Comparison of ENCODE assay signal across 7 mouse cellular contexts in the genomic region with DNA sequence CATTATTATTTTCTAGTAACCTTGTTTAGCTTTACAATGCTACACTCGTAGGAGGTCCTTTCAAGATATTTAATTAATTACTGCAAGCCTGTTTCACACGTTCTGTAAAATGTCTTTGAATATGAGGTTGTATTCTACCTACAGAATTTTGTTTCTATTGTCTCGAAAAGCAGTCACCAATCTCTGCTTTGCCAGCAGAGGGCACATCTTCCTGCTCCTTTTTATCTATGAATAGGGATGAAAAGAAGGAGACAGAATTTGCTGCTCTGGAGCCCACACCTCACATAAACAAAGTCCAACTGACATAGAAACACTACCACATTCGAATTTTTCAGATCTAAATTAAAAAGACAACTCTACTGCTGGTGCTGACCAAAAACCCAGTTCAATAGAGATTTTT.
DNase-seq lines count a peak whose midpoint lies in the region; ATAC-seq and TF ChIP-seq lines count a peak whose summit lies in the region.

No protein-coding gene starts in this region.

- H3K9ac ChIP-seq in kidney, embryonic 14.5 days (ENCODE audit: low read depth, low read length) = no peak overlapping the region
- no peak overlapping the region for H3K9ac ChIP-seq in stomach, postnatal 0 days (ENCODE audit: low read length)

- no peaks in the 10 kb centered on the region for H3K27me3 ChIP-seq in kidney, embryonic 14.5 days (ENCODE audit: control insufficient read depth, insufficient read depth, low read length)
- no peaks in the 10 kb centered on the region for H3K27me3 ChIP-seq in E14TG2a.4 (ENCODE audit: insufficient read depth, low read length)
- H3K27me3 ChIP-seq in stomach, postnatal 0 days (ENCODE audit: control insufficient read depth, insufficient read depth, low read length) = no peaks in the 10 kb centered on the region

- H3K4me3 ChIP-seq in kidney, embryonic 14.5 days (ENCODE audit: low read length) = no peak overlapping the region
- H3K4me3 ChIP-seq in E14TG2a.4 (replicated peaks; ENCODE audit: low read length) = no peak overlapping the region
- H3K4me3 ChIP-seq in stomach, postnatal 0 days (ENCODE audit: low read depth, low read length) = no peak overlapping the region

- peak; percentile 13 for DNase-seq in kidney, adult 18-20 months
- DNase-seq in adipocyte (ENCODE audit: low spot score) = peak; percentile 53
- DNase-seq in layer of hippocampus, adult 9-11 months = peak; percentile 12
- peak; percentile 17 for DNase-seq in stomach, postnatal 0 days (ENCODE audit: low spot score)
- DNase-seq in heart, adult 9 months (ENCODE audit: low spot score in 2 of 2) = no peak

- ATAC-seq in kidney, embryonic 14.5 days (ENCODE audit: low FRiP score, low TSS enrichment) = no peak
- no peak for ATAC-seq in stomach, postnatal 0 days (ENCODE audit: low FRiP score, low TSS enrichment)

- no peak overlapping the region for H3K4me2 ChIP-seq in kidney, embryonic 14.5 days (replicated peaks; ENCODE audit: low read depth, low read length)
- H3K4me2 ChIP-seq in stomach, postnatal 0 days (replicated peaks; ENCODE audit: low read depth) = no peak overlapping the region

- peak; percentile 11; the same call in 1 of the 2 replicates for TF ChIP-seq CTCF in E14TG2a.4 (conservative IDR thresholded peaks at IDR 0.05; ENCODE audit: low read length)
- TF ChIP-seq CTCF in stomach, postnatal 0 days (IDR thresholded peaks at IDR 0.05; ENCODE audit: low read depth) = peak; percentile 73

- H3K27ac ChIP-seq in kidney, embryonic 14.5 days (ENCODE audit: low read depth, low read length) = no peak overlapping the region
- H3K27ac ChIP-seq in stomach, postnatal 0 days (replicated peaks) = no peak overlapping the region

- WGBS in kidney, embryonic 14.5 days = 43% methylated on average over 4 of the region's 4 CpGs
- 32% methylated on average over 4 of the region's 4 CpGs for WGBS in stomach, postnatal 0 days

- H3K9me3 ChIP-seq in kidney, embryonic 14.5 days (ENCODE audit: control insufficient read depth, low read length) = no peaks in the 10 kb centered on the region
- no peaks in the 10 kb centered on the region for H3K9me3 ChIP-seq in E14TG2a.4 (ENCODE audit: low read length)
- no peaks in the 10 kb centered on the region for H3K9me3 ChIP-seq in stomach, postnatal 0 days (ENCODE audit: control insufficient read depth, low read length)

- TF ChIP-seq EP300 in stomach, postnatal 0 days (optimal IDR thresholded peaks at IDR 0.05) = no peak

- H3K36me3 ChIP-seq in kidney, embryonic 14.5 days (ENCODE audit: control insufficient read depth, insufficient read depth, low read length) = no peaks in the 10 kb centered on the region
- H3K36me3 ChIP-seq in E14TG2a.4 (ENCODE audit: insufficient read depth, low read length) = no peaks in the 10 kb centered on the region
- H3K36me3 ChIP-seq in stomach, postnatal 0 days (ENCODE audit: control insufficient read depth, insufficient read depth, low read length) = no peaks in the 10 kb centered on the region

- H3K4me1 ChIP-seq in kidney, embryonic 14.5 days (ENCODE audit: control insufficient read depth, insufficient read depth, low read length) = peaks cover 5% of the 10 kb centered on the region; the same call in 1 of the 2 replicates
- no peaks in the 10 kb centered on the region for H3K4me1 ChIP-seq in E14TG2a.4 (replicated peaks; ENCODE audit: low read depth, low read length)
- H3K4me1 ChIP-seq in stomach, postnatal 0 days (replicated peaks; ENCODE audit: control insufficient read depth, insufficient read depth) = no peaks in the 10 kb centered on the region

Comparison
In these comparisons a context has a peak if more than half of its experiments do, and no peak if none do; other contexts are left out.
1. DNase-seq: peak in kidney, adult 18-20 months (single experiment), adipocyte (single experiment), layer of hippocampus, adult 9-11 months (single experiment) and stomach, postnatal 0 days (single experiment); none in heart, adult 9 months (0 of 2).